Mouse (Mus musculus) hindbrain, embryonic 10.5 days (tissue): ENCODE measurements at regions not wholly inside any gene's neighbourhood (a gene's known extent, or its start where the extent isn't known, plus 50 kb on each side); places are given as distances from the start of the nearest gene placed in this dataset.

Source experiments
- DNase-seq: peaks from one replicate; pipeline ENCODE4 v3.0.0-alpha.2; 2017; ENCODE audit warnings: low spot score
- H3K27ac ChIP-seq: fragments of 300-500 bp; sonication (generic); 2 replicates; pipeline ENCODE4 v1.5.1; 2016; ENCODE audit warnings: mild to moderate bottlenecking, moderate library complexity
- H3K27me3 ChIP-seq: fragments of 300-500 bp; sonication (generic); 2 replicates; pipeline ENCODE4 v1.6.1; 2016; ENCODE audit warnings: mild to moderate bottlenecking; ENCODE audit not compliant: poor library complexity, insufficient read depth, severe bottlenecking
- H3K36me3 ChIP-seq: fragments of 300-500 bp; sonication (generic); 2 replicates; pipeline ENCODE4 v1.6.1; 2016; ENCODE audit warnings: mild to moderate bottlenecking, moderate library complexity
- H3K4me1 ChIP-seq: fragments of 300-500 bp; sonication (generic); replicated peaks from 2 replicates; pipeline ENCODE4 v1.6.1; 2016; ENCODE audit warnings: mild to moderate bottlenecking
- H3K4me3 ChIP-seq: fragments of 300-500 bp; sonication (generic); 2 replicates; pipeline ENCODE4 v1.5.1; 2016; ENCODE audit warnings: mild to moderate bottlenecking, moderate library complexity
- H3K9me3 ChIP-seq: fragments of 300-500 bp; sonication (generic); 2 replicates; pipeline ENCODE4 v1.6.1; 2016; ENCODE audit warnings: mild to moderate bottlenecking, moderate library complexity
- WGBS: fragments of 180-500 bp; shearing (Covaris S2); methylation state at CpG from one replicate; pipeline ENCODE4 v1.1.7; 2016; 5-methylcytosine and 5-hydroxymethylcytosine counted together

GRCm38 (mm10) chr14:25377554-25377899 lies 81.5 kb upstream of the Zmiz1 start:
- H3K36me3 ChIP-seq: no peaks in the 10 kb centered on the region
- peak overlapping the region; percentile 98 for H3K27ac ChIP-seq
- H3K4me1 ChIP-seq: peaks cover 57% of the 10 kb centered on the region
- DNase-seq: no peak
- 2% methylated on average over 8 of the region's 8 CpGs for WGBS
- no peaks in the 10 kb centered on the region for H3K9me3 ChIP-seq
- H3K4me3 ChIP-seq: peak overlapping the region; percentile 51
- no peaks in the 10 kb centered on the region for H3K27me3 ChIP-seq

- DNase-seq: peak; percentile 91
- Histone ChIP-seq H3K36me3 (no peaks in the 10 kb centered on the region), H3K27me3 (no peaks in the 10 kb centered on the region), H3K4me3 (peak overlapping the region; percentile 51), H3K4me1 (peaks cover 61% of the 10 kb centered on the region), H3K9me3 (no peaks in the 10 kb centered on the region), H3K27ac (peak overlapping the region; percentile 98)
- under 1% methylated on average over 54 of the region's 54 CpGs for WGBS
These were observed 80.9 kb upstream of the Zmiz1 start for GRCm38 (mm10) chr14:25377900-25378716.

DNA sequence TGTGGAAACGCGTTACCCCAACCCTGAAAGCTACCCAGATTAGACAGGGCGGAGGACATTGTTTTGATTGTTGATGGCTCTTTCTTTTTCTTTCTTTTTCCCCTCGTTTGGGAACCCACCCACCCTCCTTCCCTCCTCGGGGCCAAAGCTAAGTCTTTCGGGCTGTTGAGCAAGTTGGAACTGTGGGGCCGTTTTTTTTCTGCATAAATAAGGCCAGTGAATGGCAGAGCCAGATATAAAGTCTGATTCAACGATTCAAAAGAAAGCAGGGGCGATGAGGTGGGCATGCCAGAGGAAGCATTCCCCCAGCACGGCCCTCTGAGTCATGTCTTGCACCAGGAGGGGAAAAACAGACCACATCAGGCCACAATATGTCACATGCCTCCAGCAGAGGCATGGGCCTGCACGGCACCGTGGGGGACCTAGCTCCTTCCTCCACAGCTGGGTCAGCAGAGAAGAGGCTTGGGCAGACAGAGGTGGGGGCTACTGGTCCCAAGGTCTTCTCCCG lies 80.2 kb upstream of the Zmiz1 start:
- DNase-seq: peak; percentile 68
- Histone ChIP-seq H3K4me3 (peak overlapping the region; percentile 51), H3K27ac (peak overlapping the region; percentile 98), H3K36me3 (no peaks in the 10 kb centered on the region), H3K4me1 (peaks cover 64% of the 10 kb centered on the region), H3K27me3 (no peaks in the 10 kb centered on the region), H3K9me3 (no peaks in the 10 kb centered on the region)
- WGBS: 2% methylated on average over 13 of the region's 13 CpGs

DNA sequence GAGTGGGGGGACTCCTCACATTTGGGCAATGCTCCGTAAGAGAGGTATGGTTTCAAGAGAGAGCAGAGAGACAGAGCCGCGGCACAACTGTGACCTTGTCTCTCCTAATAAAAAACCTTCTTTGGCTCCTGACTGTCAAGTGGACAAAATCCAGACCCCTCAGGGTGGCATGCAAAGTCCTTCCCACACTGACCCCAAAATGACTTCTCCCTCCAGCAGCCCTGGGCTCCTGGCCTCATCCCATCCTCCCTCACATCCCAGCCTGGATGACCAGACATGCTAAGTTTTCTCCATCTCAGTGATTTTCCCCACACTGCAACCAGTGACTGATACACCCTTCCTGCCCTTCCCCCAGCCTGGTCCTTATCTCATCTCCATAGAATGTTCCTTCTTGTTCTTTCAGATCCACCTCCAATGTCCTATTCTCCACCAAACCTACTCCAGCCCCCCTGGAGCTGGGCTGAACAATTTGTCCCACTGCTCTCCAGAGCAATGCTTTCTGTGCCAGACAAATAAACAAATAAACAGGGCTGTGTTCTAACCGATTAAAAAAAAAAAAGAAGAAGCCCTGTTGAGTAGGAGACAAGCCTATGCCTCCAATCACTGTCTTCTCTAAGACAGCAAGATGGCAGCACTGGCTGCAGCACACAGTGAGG lies 75.7 kb upstream of the Zmiz1 start:
- Histone ChIP-seq H3K4me3 (no peak overlapping the region), H3K27ac (peak overlapping the region; percentile 35; the same call in 1 of the 2 replicates), H3K27me3 (peaks cover 9% of the 10 kb centered on the region; the same call in 1 of the 2 replicates), H3K36me3 (no peaks in the 10 kb centered on the region), H3K9me3 (no peaks in the 10 kb centered on the region), H3K4me1 (peaks cover 44% of the 10 kb centered on the region)
- 90% methylated on average over 4 of the region's 4 CpGs for WGBS
- DNase-seq: no peak

GRCm38 (mm10) chr14:25385644-25386043 lies 73.3 kb upstream of the Zmiz1 start:
- H3K27ac ChIP-seq: no peak overlapping the region
- peaks cover 16% of the 10 kb centered on the region; the same call in 1 of the 2 replicates for H3K27me3 ChIP-seq
- H3K9me3 ChIP-seq: no peaks in the 10 kb centered on the region
- peaks cover 38% of the 10 kb centered on the region for H3K4me1 ChIP-seq
- no peaks in the 10 kb centered on the region for H3K36me3 ChIP-seq
- 67% methylated on average over 5 of the region's 5 CpGs for WGBS
- H3K4me3 ChIP-seq: no peak overlapping the region
- no peak for DNase-seq

GRCm38 (mm10) chr14:25387780-25388179 lies 71.2 kb upstream of the Zmiz1 start:
- no peak overlapping the region for H3K4me3 ChIP-seq
- 92% methylated on average over 4 of the region's 4 CpGs for WGBS
- no peak for DNase-seq
- no peaks in the 10 kb centered on the region for H3K9me3 ChIP-seq
- peaks cover 21% of the 10 kb centered on the region for H3K27me3 ChIP-seq
- H3K4me1 ChIP-seq: peaks cover 36% of the 10 kb centered on the region
- H3K36me3 ChIP-seq: no peaks in the 10 kb centered on the region
- no peak overlapping the region for H3K27ac ChIP-seq

DNA sequence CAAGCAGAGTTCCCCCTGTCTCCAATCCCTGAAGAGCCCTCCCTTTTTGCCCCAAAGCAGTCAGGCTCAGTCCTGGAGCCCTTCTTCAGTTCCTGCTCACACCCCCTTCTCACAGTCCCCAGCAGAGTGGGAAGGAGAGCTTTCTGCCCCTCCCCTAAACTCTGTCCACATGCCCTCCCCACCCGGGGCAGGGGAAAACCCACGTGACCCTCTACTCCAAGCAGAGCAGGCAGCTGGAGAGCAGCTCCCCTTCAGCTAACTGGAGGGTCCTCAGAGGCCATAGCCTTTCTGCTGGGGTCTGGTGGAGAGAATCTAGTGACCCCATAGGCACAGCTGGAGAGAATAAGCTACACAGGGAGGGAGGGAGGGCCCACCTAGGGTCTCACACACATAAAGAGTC lies 69.7 kb upstream of the Zmiz1 start:
- peaks cover 25% of the 10 kb centered on the region for H3K27me3 ChIP-seq
- peak; percentile 25 for DNase-seq
- H3K27ac ChIP-seq: peak overlapping the region; percentile 73
- no peaks in the 10 kb centered on the region for H3K36me3 ChIP-seq
- WGBS: 12% methylated on average over 2 of the region's 2 CpGs
- no peak overlapping the region for H3K4me3 ChIP-seq
- H3K9me3 ChIP-seq: no peaks in the 10 kb centered on the region
- H3K4me1 ChIP-seq: peaks cover 29% of the 10 kb centered on the region

- H3K9me3 ChIP-seq: no peaks in the 10 kb centered on the region
- no peak overlapping the region for H3K4me3 ChIP-seq
- WGBS: 64% methylated on average over 6 of the region's 6 CpGs
- no peaks in the 10 kb centered on the region for H3K36me3 ChIP-seq
- no peak for DNase-seq
- peaks cover 44% of the 10 kb centered on the region for H3K27me3 ChIP-seq
- H3K27ac ChIP-seq: no peak overlapping the region
- H3K4me1 ChIP-seq: peaks cover 52% of the 10 kb centered on the region
These were observed 66.6 kb upstream of the Zmiz1 start for GRCm38 (mm10) chr14:25392412-25392811.

DNA sequence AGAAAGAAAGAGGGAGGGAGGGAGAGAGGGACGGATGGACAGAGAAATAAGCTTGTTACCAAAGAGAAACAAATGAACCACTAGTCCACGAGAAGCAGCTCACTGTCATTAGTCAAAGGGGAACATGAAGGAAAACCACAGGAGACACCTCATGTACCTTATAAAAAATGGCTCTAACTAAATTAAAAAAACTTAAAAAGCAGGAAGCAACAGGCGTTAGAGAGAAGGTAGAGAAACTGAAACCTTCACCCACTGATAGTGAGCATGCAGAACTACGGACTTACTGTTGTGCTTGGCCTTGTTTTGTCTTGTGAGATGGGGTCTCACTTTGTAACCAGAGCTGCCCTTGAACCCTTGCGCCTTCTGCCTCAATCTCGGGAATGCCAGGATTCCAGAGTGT lies 66.0 kb upstream of the Zmiz1 start:
- DNase-seq: no peak
- no peaks in the 10 kb centered on the region for H3K9me3 ChIP-seq
- H3K36me3 ChIP-seq: no peaks in the 10 kb centered on the region
- 72% methylated on average over 6 of the region's 6 CpGs for WGBS
- peaks cover 38% of the 10 kb centered on the region for H3K27me3 ChIP-seq
- H3K4me1 ChIP-seq: peaks cover 53% of the 10 kb centered on the region
- H3K27ac ChIP-seq: no peak overlapping the region
- no peak overlapping the region for H3K4me3 ChIP-seq

DNA sequence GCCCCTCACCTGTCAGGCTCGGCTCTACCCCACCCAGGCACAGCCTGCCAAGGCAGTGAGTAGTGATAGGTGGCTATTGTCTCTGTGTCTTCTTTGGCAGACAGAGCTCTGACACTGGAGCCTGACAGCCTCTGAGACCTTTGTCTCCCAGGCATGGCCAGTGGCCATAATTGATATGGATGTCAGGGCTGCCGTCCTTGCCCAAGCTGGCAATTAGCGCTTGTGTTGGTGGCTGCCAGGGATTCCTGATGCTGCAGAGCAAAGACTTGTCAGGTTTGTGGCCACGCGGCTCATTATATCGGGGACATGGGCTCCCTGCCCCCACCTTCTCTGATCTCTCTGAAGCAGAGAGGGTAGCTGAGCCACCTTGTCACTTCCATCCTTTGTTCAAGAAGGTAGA lies 64.1 kb upstream of the Zmiz1 start:
- peaks cover 45% of the 10 kb centered on the region for H3K27me3 ChIP-seq
- H3K4me1 ChIP-seq: peaks cover 62% of the 10 kb centered on the region
- H3K9me3 ChIP-seq: no peaks in the 10 kb centered on the region
- H3K4me3 ChIP-seq: no peak overlapping the region
- peak overlapping the region; percentile 79 for H3K27ac ChIP-seq
- 58% methylated on average over 6 of the region's 6 CpGs for WGBS
- H3K36me3 ChIP-seq: no peaks in the 10 kb centered on the region
- DNase-seq: peak; percentile 15

- Histone ChIP-seq H3K4me1 (peaks cover 72% of the 10 kb centered on the region), H3K4me3 (peak overlapping the region; percentile 36)
These were observed 61.9 kb upstream of the Zmiz1 start for GRCm38 (mm10) chr14:25396990-25397531.

DNA sequence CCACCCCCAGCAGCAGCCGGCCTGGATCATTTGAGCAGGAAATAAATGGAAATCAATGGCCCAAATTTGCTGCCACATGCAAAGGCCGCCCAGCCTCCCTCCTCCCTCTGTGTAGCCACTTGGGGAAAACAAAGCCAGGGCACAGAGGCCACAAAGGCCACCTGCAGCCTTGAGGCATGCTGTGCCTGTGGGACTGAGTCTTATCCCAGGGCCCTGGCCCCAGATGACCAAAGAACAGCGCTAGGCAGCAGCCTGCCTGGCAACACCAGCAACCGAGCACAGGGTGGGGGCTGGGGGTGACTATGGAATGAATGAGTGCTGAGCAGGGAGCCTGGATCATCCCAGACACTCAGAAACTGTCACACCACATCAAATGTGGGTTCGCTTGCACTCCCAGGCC lies 61.2 kb upstream of the Zmiz1 start:
- 7% methylated on average over 5 of the region's 5 CpGs for WGBS
- peak overlapping the region; percentile 36 for H3K4me3 ChIP-seq
- H3K4me1 ChIP-seq: peaks cover 79% of the 10 kb centered on the region

More at GRCm38 (mm10) chr14:25396990-25397531, 61.9 kb upstream of the Zmiz1 start:
- no peaks in the 10 kb centered on the region for H3K36me3 ChIP-seq
- WGBS: 1% methylated on average over 9 of the region's 9 CpGs
- DNase-seq: peak; percentile 82
- peaks cover 56% of the 10 kb centered on the region for H3K27me3 ChIP-seq
- H3K9me3 ChIP-seq: no peaks in the 10 kb centered on the region
- H3K27ac ChIP-seq: peak overlapping the region; percentile 87

GRCm38 (mm10) chr14:25398745-25399144 lies 60.2 kb upstream of the Zmiz1 start:
- H3K27ac ChIP-seq: peak overlapping the region; percentile 87
- peaks cover 87% of the 10 kb centered on the region for H3K4me1 ChIP-seq
- 80% methylated on average over 5 of the region's 5 CpGs for WGBS

More for the DNA sequence above, 61.2 kb upstream of the Zmiz1 start:
- Histone ChIP-seq H3K36me3 (no peaks in the 10 kb centered on the region), H3K9me3 (no peaks in the 10 kb centered on the region), H3K27me3 (peaks cover 63% of the 10 kb centered on the region), H3K27ac (peak overlapping the region; percentile 87)
- peak; percentile 87 for DNase-seq

More at GRCm38 (mm10) chr14:25398745-25399144, 60.2 kb upstream of the Zmiz1 start:
- Histone ChIP-seq H3K36me3 (no peaks in the 10 kb centered on the region), H3K9me3 (no peaks in the 10 kb centered on the region), H3K27me3 (peaks cover 68% of the 10 kb centered on the region), H3K4me3 (no peak overlapping the region)
- DNase-seq: no peak
